Mouse (Mus musculus) MEL (cell line): ENCODE measurements at regions not wholly inside any gene's neighbourhood (a gene's known extent, or its start where the extent isn't known, plus 50 kb on each side); places are given as distances from the start of the nearest gene placed in this dataset.
A peak's percentile ranks its signal among the peaks of the same experiment; 100 is the strongest.

Experiments
- DNase-seq: peaks from one replicate; pipeline ENCODE4 v3.0.0; 2011; ENCODE audit warnings: low read depth, low spot score
- H3K27ac ChIP-seq: 2 replicates; pipeline ENCODE4 v1.5.1; 2012; ENCODE audit warnings: low read depth, mild to moderate bottlenecking, control low read depth, low read length, moderate library complexity; ENCODE audit not compliant: control insufficient read depth
- H3K27me3 ChIP-seq, 2 experiments: fragments of 150-350 bp in 1 of 2; sonication (generic) in 1 of 2; 2 replicates each; pipeline ENCODE4 v1.6.1; 2012; ENCODE audit warnings: low read length in 2 of 2, mild to moderate bottlenecking in 2 of 2, improper control_type of control experiment in 1 of 2, moderate library complexity in 1 of 2; ENCODE audit not compliant: insufficient read depth in 2 of 2, control insufficient read depth in 1 of 2
- H3K36me3 ChIP-seq, 2 experiments: 2 replicates each; pipeline ENCODE4 v1.6.1; 2012 to 2014; ENCODE audit warnings: low read length in 2 of 2, improper control_type of control experiment in 1 of 2, inconsistent platforms in 1 of 2, mild to moderate bottlenecking in 1 of 2; ENCODE audit not compliant: insufficient read depth in 2 of 2, control insufficient read depth in 1 of 2
- H3K4me1 ChIP-seq, 2 experiments: fragments of 150-350 bp in 1 of 2; sonication (generic) in 1 of 2; 2 replicates each; pipeline ENCODE4 v1.6.1; 2012; ENCODE audit warnings: low read length in 2 of 2, improper control_type of control experiment in 1 of 2, mild to moderate bottlenecking in 1 of 2; ENCODE audit not compliant: insufficient read depth in 2 of 2, control insufficient read depth in 1 of 2
- H3K4me3 ChIP-seq, 2 experiments: fragments of 150-350 bp in 1 of 2; sonication (generic) in 1 of 2; 2 replicates each; pipeline ENCODE4 v1.5.1; 2012; ENCODE audit warnings: low read depth in 2 of 2, low read length in 2 of 2, mild to moderate bottlenecking in 2 of 2, moderate library complexity in 2 of 2, control low read depth in 1 of 2, improper control_type of control experiment in 1 of 2; ENCODE audit not compliant: control insufficient read depth in 1 of 2, insufficient read depth in 1 of 2
- H3K79me2 ChIP-seq: 2 replicates; pipeline ENCODE4 v1.6.1; 2012; ENCODE audit warnings: mild to moderate bottlenecking, low read length, moderate library complexity; ENCODE audit not compliant: control insufficient read depth, poor library complexity, insufficient read depth
- H3K9ac ChIP-seq: 2 replicates; pipeline ENCODE4 v1.6.1; 2012; ENCODE audit warnings: low read depth, mild to moderate bottlenecking, control low read depth, low read length, moderate library complexity; ENCODE audit not compliant: control insufficient read depth, poor library complexity, severe bottlenecking
- H3K9me3 ChIP-seq: fragments of 150-350 bp; sonication (generic); replicated peaks from 2 replicates; pipeline ENCODE4 v1.6.1; 2012; ENCODE audit warnings: mild to moderate bottlenecking, low read length, improper control_type of control experiment, moderate library complexity; ENCODE audit not compliant: insufficient read depth
- BHLHE40 ChIP-seq: IDR thresholded peaks from 2 replicates; pipeline ENCODE4 v1.6.1; 2012; ENCODE audit warnings: low read depth, mild to moderate bottlenecking, inconsistent platforms, low read length, improper control_type of control experiment, borderline replicate concordance
- CHD1 ChIP-seq: IDR thresholded peaks from 2 replicates; pipeline ENCODE4 v1.6.1; 2012; ENCODE audit warnings: low read depth, mild to moderate bottlenecking, inconsistent platforms, low read length, improper control_type of control experiment
- CTCF ChIP-seq, 3 experiments: IDR thresholded peaks in 2 of 3; conservative IDR thresholded peaks in 1 of 3; 2 replicates each; pipeline ENCODE4 v1.5.1; 2011 to 2012; ENCODE audit warnings: low read length in 3 of 3, low read depth in 2 of 3, mild to moderate bottlenecking in 2 of 3, improper control_type of control experiment in 1 of 3, inconsistent platforms in 1 of 3, mixed read lengths in 1 of 3, moderate library complexity in 1 of 3; ENCODE audit not compliant: control insufficient read depth in 1 of 3, insufficient read depth in 1 of 3, poor library complexity in 1 of 3, severe bottlenecking in 1 of 3
- E2F4 ChIP-seq: IDR thresholded peaks from 2 replicates; pipeline ENCODE4 v1.6.1; 2011; ENCODE audit warnings: low read depth, low read length, improper control_type of control experiment, borderline replicate concordance
- ELF1 ChIP-seq: IDR thresholded peaks from 2 replicates; pipeline ENCODE4 v1.6.1; 2014; ENCODE audit warnings: low read depth, mild to moderate bottlenecking, inconsistent platforms, low read length, improper control_type of control experiment, moderate library complexity
- GABPA ChIP-seq: IDR thresholded peaks from 2 replicates; pipeline ENCODE4 v1.6.1; 2012; ENCODE audit warnings: low read depth, mild to moderate bottlenecking, inconsistent platforms, low read length, improper control_type of control experiment, moderate library complexity
- GATA1 ChIP-seq: IDR thresholded peaks from 2 replicates; pipeline ENCODE4 v1.6.1; 2011; ENCODE audit warnings: low read depth, low read length, improper control_type of control experiment
- HCFC1 ChIP-seq: IDR thresholded peaks from 2 replicates; pipeline ENCODE4 v1.6.1; 2012; ENCODE audit warnings: low read depth, mild to moderate bottlenecking, inconsistent platforms, low read length, improper control_type of control experiment, moderate library complexity
- KAT2A ChIP-seq: conservative IDR thresholded peaks from 2 replicates; pipeline ENCODE4 v1.6.1; 2012; ENCODE audit warnings: low read depth, low read length, improper control_type of control experiment, inconsistent platforms
- MAFK ChIP-seq: IDR thresholded peaks from 2 replicates; pipeline ENCODE4 v1.6.1; 2011; ENCODE audit warnings: low read depth, mild to moderate bottlenecking, low read length, improper control_type of control experiment, borderline replicate concordance
- MAZ ChIP-seq: IDR thresholded peaks from 2 replicates; pipeline ENCODE4 v1.6.1; 2012; ENCODE audit warnings: low read depth, mild to moderate bottlenecking, inconsistent platforms, low read length, improper control_type of control experiment
- MYB ChIP-seq: IDR thresholded peaks from 2 replicates; pipeline ENCODE4 v1.6.1; 2011; ENCODE audit warnings: mild to moderate bottlenecking, low read depth, low read length, improper control_type of control experiment
- POLR2AphosphoS2 ChIP-seq: IDR thresholded peaks from 2 replicates; pipeline ENCODE4 v1.6.1; 2011; ENCODE audit warnings: low read length, improper control_type of control experiment
- RAD21 ChIP-seq: IDR thresholded peaks from 2 replicates; pipeline ENCODE4 v1.6.1; 2011; ENCODE audit warnings: mild to moderate bottlenecking, low read depth, low read length, improper control_type of control experiment
- SIN3A ChIP-seq: IDR thresholded peaks from 2 replicates; pipeline ENCODE4 v1.6.1; 2012; ENCODE audit warnings: low read length, improper control_type of control experiment, inconsistent platforms
- SMC3 ChIP-seq: IDR thresholded peaks from 2 replicates; pipeline ENCODE4 v1.6.1; 2011; ENCODE audit warnings: low read depth, low read length, improper control_type of control experiment
- TAL1 ChIP-seq: IDR thresholded peaks from 2 replicates; pipeline ENCODE4 v1.6.1; 2012; ENCODE audit warnings: mild to moderate bottlenecking, inconsistent platforms, low read length, moderate library complexity, mixed read lengths
- TBP ChIP-seq: IDR thresholded peaks from 2 replicates; pipeline ENCODE4 v1.8.0; 2011; ENCODE audit warnings: low read depth, low read length, improper control_type of control experiment
- USF1 ChIP-seq: IDR thresholded peaks from 2 replicates; pipeline ENCODE4 v1.6.1; 2014; ENCODE audit warnings: low read depth, mild to moderate bottlenecking, inconsistent platforms, low read length, improper control_type of control experiment, moderate library complexity
- USF2 ChIP-seq, 2 experiments: IDR thresholded peaks; 2 replicates each; pipeline ENCODE4 v1.6.1; 2011 to 2012; ENCODE audit warnings: improper control_type of control experiment in 2 of 2, low read length in 2 of 2, borderline replicate concordance in 1 of 2, inconsistent platforms in 1 of 2, low read depth in 1 of 2, mild to moderate bottlenecking in 1 of 2; ENCODE audit not compliant: insufficient read depth in 1 of 2
- ZC3H11A ChIP-seq: IDR thresholded peaks from 2 replicates; pipeline ENCODE4 v1.6.1; 2012; ENCODE audit warnings: low read depth, mild to moderate bottlenecking, inconsistent platforms, low read length, improper control_type of control experiment
- ZNF384 ChIP-seq: IDR thresholded peaks from 2 replicates; pipeline ENCODE4 v1.6.1; 2012; ENCODE audit warnings: low read depth, mild to moderate bottlenecking, inconsistent platforms, low read length, improper control_type of control experiment

- no peaks in the 10 kb centered on the region for H3K9me3 ChIP-seq
These were observed 59.9 kb upstream of the Slc30a5 start for GRCm38 (mm10) chr13:100893096-100893495.

GRCm38 (mm10) chr13:100892647-100893071 is 59.4 kb upstream of the Slc30a5 start:
- H3K9ac ChIP-seq = no peak overlapping the region
- no peak overlapping the region for H3K27ac ChIP-seq
- H3K4me3 ChIP-seq = no peak overlapping the region
- H3K79me2 ChIP-seq = no peaks in the 10 kb centered on the region
- H3K36me3 ChIP-seq = no peaks in the 10 kb centered on the region
- DNase-seq = no peak
- no peaks in the 10 kb centered on the region for H3K4me1 ChIP-seq
- no peak for TF ChIP-seq MAFK
- no peak for TF ChIP-seq CTCF (IDR thresholded peaks at IDR 0.05 in 2 of 3, conservative IDR thresholded peaks at IDR 0.05 in 1 of 3; ENCODE audit: control insufficient read depth in 1 of 3, insufficient read depth in 1 of 3, low read depth in 2 of 3, low read length in 3 of 3, poor library complexity in 1 of 3, severe bottlenecking in 1 of 3)
- TF ChIP-seq SIN3A = no peak
- no peak for TF ChIP-seq GATA1
- no peak for TF ChIP-seq CHD1
- no peak for TF ChIP-seq POLR2AphosphoS2
- no peak for TF ChIP-seq TBP
- no peak for TF ChIP-seq TAL1
- TF ChIP-seq USF1 = no peak
- no peaks in the 10 kb centered on the region for H3K9me3 ChIP-seq
- peaks cover 4 to 6% of the 10 kb centered on the region in 2 experiments; a peak in 3 of 4 replicates for H3K27me3 ChIP-seq

More at GRCm38 (mm10) chr13:100893096-100893495, 59.9 kb upstream of the Slc30a5 start:
- H3K27me3 ChIP-seq = peaks cover 4 to 7% of the 10 kb centered on the region in 2 experiments; a peak in 3 of 4 replicates
- TF ChIP-seq SIN3A (no peak), GATA1 (no peak), ZC3H11A (no peak), ZNF384 (0 out of 2 replicates have a peak, but pooled peaks have one; percentile 26), GABPA (no peak)
- H3K36me3 ChIP-seq = no peaks in the 10 kb centered on the region
- H3K9ac ChIP-seq = no peak overlapping the region
- H3K79me2 ChIP-seq = no peaks in the 10 kb centered on the region
- H3K4me1 ChIP-seq = no peaks in the 10 kb centered on the region
- H3K4me3 ChIP-seq = no peak overlapping the region
- no peak overlapping the region for H3K27ac ChIP-seq
- DNase-seq = no peak

GRCm38 (mm10) chr13:100892204-100892603 is 59.0 kb upstream of the Slc30a5 start:
- TF ChIP-seq GATA1 (no peak), SMC3 (peak; percentile 83), CHD1 (no peak), ZC3H11A (peak; percentile 56), TAL1 (no peak), MYB (no peak), HCFC1 (no peak), CTCF (IDR thresholded peaks at IDR 0.05 in 2 of 3, conservative IDR thresholded peaks at IDR 0.05 in 1 of 3; ENCODE audit: control insufficient read depth in 1 of 3, insufficient read depth in 1 of 3, low read depth in 2 of 3, low read length in 3 of 3, poor library complexity in 1 of 3, severe bottlenecking in 1 of 3) (peak; percentile 93 to 98 (median 97)), KAT2A (no peak), USF2 (IDR thresholded peaks at IDR 0.05; ENCODE audit: borderline replicate concordance in 1 of 2, insufficient read depth in 1 of 2, low read depth in 1 of 2, low read length in 2 of 2) (no peak), TBP (no peak), ELF1 (no peak), BHLHE40 (0 out of 2 replicates have a peak, but pooled peaks have one; percentile 11), MAZ (peak; percentile 92), RAD21 (peak; percentile 84), GABPA (no peak), E2F4 (no peak)

More at GRCm38 (mm10) chr13:100892204-100892603, 59.0 kb upstream of the Slc30a5 start:
- H3K4me3 ChIP-seq = 0 out of 4 replicates have a peak overlapping the region, but pooled peaks of 1 of the 2 experiments have one; percentile 27
- peaks cover 4 to 6% of the 10 kb centered on the region in 2 experiments; a peak in 3 of 4 replicates for H3K27me3 ChIP-seq
- no peaks in the 10 kb centered on the region for H3K36me3 ChIP-seq
- H3K79me2 ChIP-seq = no peaks in the 10 kb centered on the region
- no peaks in the 10 kb centered on the region for H3K4me1 ChIP-seq
- DNase-seq = peak; percentile 79
- no peak overlapping the region for H3K27ac ChIP-seq
- no peak overlapping the region for H3K9ac ChIP-seq
- no peaks in the 10 kb centered on the region for H3K9me3 ChIP-seq
